Mouse (Mus musculus) cerebellum, adult 2 months (tissue): Measurements from ENCODE around the gene Cdk17.

Experiments
- CTCF ChIP-seq: fragments of 200-500 bp; IDR thresholded peaks from 2 replicates; pipeline ENCODE4 v1.5.1; 2011; ENCODE audit warnings: low read depth, mild to moderate bottlenecking, control low read depth, low read length, moderate library complexity, borderline replicate concordance; ENCODE audit not compliant: insufficient read depth
- POLR2A ChIP-seq: fragments of 200-500 bp; IDR thresholded peaks from 2 replicates; pipeline ENCODE4 v1.6.1; 2011; ENCODE audit warnings: low read length, control low read depth, borderline replicate concordance; ENCODE audit not compliant: insufficient read depth

DNA sequence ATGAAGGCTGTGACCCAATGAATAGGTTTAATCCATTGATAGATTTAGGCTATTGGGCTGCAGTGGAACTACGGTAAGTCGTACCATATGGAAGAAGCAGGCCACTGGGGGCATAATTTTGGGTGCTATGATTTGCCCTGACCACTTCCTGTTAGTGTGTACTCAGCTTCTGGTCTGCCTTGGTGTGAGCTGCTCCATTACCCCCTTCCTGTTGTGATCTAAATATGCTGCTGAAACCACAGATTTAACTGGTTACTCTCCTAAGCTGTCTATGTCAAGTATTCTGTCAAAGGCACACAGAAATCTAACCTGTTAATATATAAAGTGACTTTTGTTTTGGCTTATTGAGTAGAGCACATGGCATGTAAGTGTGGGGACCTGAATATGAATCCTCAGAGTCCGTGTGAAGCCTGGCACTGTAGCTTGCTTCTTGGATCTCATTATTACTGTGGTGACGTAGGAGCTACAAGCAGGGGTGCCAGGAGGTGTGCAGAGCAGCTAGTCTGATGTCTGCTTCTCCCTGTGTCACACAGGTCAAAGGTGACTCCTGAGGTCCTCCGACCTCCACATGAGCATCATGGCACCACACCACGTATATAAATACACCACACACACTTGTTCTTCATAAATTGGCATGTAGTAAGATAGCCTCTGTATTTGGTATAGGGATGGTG is 10.6 kb downstream of the Cdk17 start:
- TF ChIP-seq CTCF = no peak
- TF ChIP-seq POLR2A = no peak
